Mouse (Mus musculus) embryonic facial prominence, embryonic 15.5 days (tissue): ENCODE measurements around the gene Ifrd2. TPM values are rescaled to one million over a fixed set of nuclear protein-coding genes. Genes with fewer than 3 reads are reported as not detected.

Experiments
- ATAC-seq: fragments of 200-750 bp; cut with Nextera tagmentation; 2 replicates; pipeline ENCODE4 v1.8.0; 2017; ENCODE audit warnings: low read depth, moderate TSS enrichment; ENCODE audit not compliant: insufficient number of reproducible peaks, low FRiP score, low TSS enrichment
- H3K27ac ChIP-seq: fragments of 300-500 bp; sonication (generic); replicated peaks from 2 replicates; pipeline ENCODE4 v1.5.1; 2015; ENCODE audit warnings: mild to moderate bottlenecking, inconsistent platforms
- H3K27me3 ChIP-seq: fragments of 300-500 bp; sonication (generic); 2 replicates; pipeline ENCODE4 v1.6.1; 2015; ENCODE audit warnings: inconsistent platforms
- H3K36me3 ChIP-seq: fragments of 300-500 bp; sonication (generic); 2 replicates; pipeline ENCODE4 v1.6.1; 2015; ENCODE audit warnings: mild to moderate bottlenecking, inconsistent platforms
- H3K4me1 ChIP-seq: fragments of 300-500 bp; sonication (generic); 2 replicates; pipeline ENCODE4 v1.6.1; 2015; ENCODE audit warnings: inconsistent platforms
- H3K4me2 ChIP-seq: fragments of 300-500 bp; sonication (generic); replicated peaks from 2 replicates; pipeline ENCODE4 v1.6.1; 2015; ENCODE audit warnings: mild to moderate bottlenecking, inconsistent platforms
- H3K4me3 ChIP-seq: fragments of 300-500 bp; sonication (generic); replicated peaks from 2 replicates; pipeline ENCODE4 v1.5.1; 2015; ENCODE audit warnings: mild to moderate bottlenecking, inconsistent platforms
- H3K9ac ChIP-seq: fragments of 300-500 bp; sonication (generic); 2 replicates; pipeline ENCODE4 v1.6.1; 2015; ENCODE audit warnings: inconsistent platforms
- H3K9me3 ChIP-seq: fragments of 300-500 bp; sonication (generic); replicated peaks from 2 replicates; pipeline ENCODE4 v1.6.1; 2016; ENCODE audit warnings: inconsistent platforms
- WGBS: fragments of 180-500 bp; shearing (Covaris S2); methylation state at CpG from one replicate; pipeline ENCODE4 v1.1.7; 2015; 5-methylcytosine and 5-hydroxymethylcytosine counted together
- polyA plus RNA-seq: library from polyadenylated mRNA; unstranded; fragments of >200 nt; fragmentation: Nextera tagmentation; extraction: Ambion mirVana; gene quantifications from 2 replicates; pipeline ENCODE4 v1.2.1, GENCODE M21; 2015

Ifrd2 gene
- polyA plus RNA-seq, 1 experiment from 2014 or later: 46.8 TPM

GRCm38 (mm10) chr9:107577871-107578270 is 9.6 kb upstream of the Ifrd2 start:
- Histone ChIP-seq H3K27me3 (no peaks in the 10 kb centered on the region), H3K27ac (no peak overlapping the region), H3K9me3 (no peaks in the 10 kb centered on the region), H3K4me3 (no peak overlapping the region), H3K9ac (no peak overlapping the region), H3K4me1 (peaks cover 65% of the 10 kb centered on the region), H3K4me2 (no peak overlapping the region; the same call in 1 of the 2 replicates), H3K36me3 (peaks cover 22% of the 10 kb centered on the region)
- WGBS: 92% methylated on average over 10 of the region's 10 CpGs
- no peak for ATAC-seq

- ATAC-seq: no peak
- peak within 1 kb of the TSS; percentile 97 for H3K27ac ChIP-seq
- H3K9ac ChIP-seq: no peak within 1 kb of the TSS
- H3K36me3 ChIP-seq: peaks cover 22% of the 10 kb centered on the region
- WGBS: 74% methylated on average over 3 of the region's 3 CpGs
- H3K4me3 ChIP-seq: 0 out of 2 replicates have a peak within 1 kb of the TSS, but pooled peaks have one; percentile 65
- H3K9me3 ChIP-seq: no peaks in the 10 kb centered on the region
- H3K27me3 ChIP-seq: no peaks in the 10 kb centered on the region
- H3K4me1 ChIP-seq: peaks cover 65% of the 10 kb centered on the region
- peak within 1 kb of the TSS; percentile 73 for H3K4me2 ChIP-seq
Measured at GRCm38 (mm10) chr9:107578587-107578986, 8.9 kb upstream of the Ifrd2 start, which contains the start of gene Naa80. Gene Naa80, plus strand, starts transcription at chr9:107578887.

- 0 out of 2 replicates have a peak overlapping the region, but pooled peaks have one; percentile 65 for H3K4me3 ChIP-seq
- no peaks in the 10 kb centered on the region for H3K27me3 ChIP-seq
- H3K27ac ChIP-seq: peak overlapping the region; percentile 97
- peaks cover 65% of the 10 kb centered on the region for H3K4me1 ChIP-seq
- no peak for ATAC-seq
- H3K9ac ChIP-seq: no peak overlapping the region
- peaks cover 24% of the 10 kb centered on the region for H3K36me3 ChIP-seq
- H3K4me2 ChIP-seq: peak overlapping the region; percentile 73; the same call in 1 of the 2 replicates
- H3K9me3 ChIP-seq: no peaks in the 10 kb centered on the region
- 91% methylated on average over 14 of the region's 14 CpGs for WGBS
Measured at GRCm38 (mm10) chr9:107579023-107579900, 8.2 kb upstream of the Ifrd2 start.

GRCm38 (mm10) chr9:107580501-107581317 is 6.7 kb upstream of the Ifrd2 start, which contains the start of gene Hyal3:
Gene Hyal3, plus strand, starts transcription at chr9:107580818.
- H3K27me3 ChIP-seq: no peaks in the 10 kb centered on the region
- H3K9ac ChIP-seq: peak within 1 kb of the TSS; percentile 68
- H3K4me1 ChIP-seq: peaks cover 63% of the 10 kb centered on the region
- under 1% methylated on average over 32 of the region's 32 CpGs for WGBS
- no peaks in the 10 kb centered on the region for H3K9me3 ChIP-seq
- H3K4me3 ChIP-seq: peak within 1 kb of the TSS; percentile 65
- H3K27ac ChIP-seq: peak within 1 kb of the TSS; percentile 97
- peak within 1 kb of the TSS; percentile 73 for H3K4me2 ChIP-seq
- H3K36me3 ChIP-seq: peaks cover 16% of the 10 kb centered on the region
- ATAC-seq: peak; percentile 83

GRCm38 (mm10) chr9:107581584-107581983 is 5.9 kb upstream of the Ifrd2 start:
- H3K27ac ChIP-seq: peak overlapping the region; percentile 97
- H3K9me3 ChIP-seq: no peaks in the 10 kb centered on the region
- ATAC-seq: no peak
- peak overlapping the region; percentile 68 for H3K9ac ChIP-seq
- H3K36me3 ChIP-seq: peaks cover 16% of the 10 kb centered on the region
- peaks cover 54% of the 10 kb centered on the region for H3K4me1 ChIP-seq
- H3K4me2 ChIP-seq: peak overlapping the region; percentile 73
- no peaks in the 10 kb centered on the region for H3K27me3 ChIP-seq
- H3K4me3 ChIP-seq: peak overlapping the region; percentile 65
- WGBS: 66% methylated on average over 4 of the region's 4 CpGs

- no peak overlapping the region for H3K4me3 ChIP-seq
- H3K9me3 ChIP-seq: no peaks in the 10 kb centered on the region
- peaks cover 16% of the 10 kb centered on the region for H3K36me3 ChIP-seq
- WGBS: 85% methylated on average over 7 of the region's 7 CpGs
- no peak for ATAC-seq
- H3K4me2 ChIP-seq: no peak overlapping the region
- no peak overlapping the region for H3K27ac ChIP-seq
- peaks cover 44% of the 10 kb centered on the region for H3K4me1 ChIP-seq
- H3K9ac ChIP-seq: no peak overlapping the region
- H3K27me3 ChIP-seq: no peaks in the 10 kb centered on the region
Measured at GRCm38 (mm10) chr9:107582509-107583062, 4.9 kb upstream of the Ifrd2 start.

GRCm38 (mm10) chr9:107583174-107583573 is 4.3 kb upstream of the Ifrd2 start:
- 90% methylated on average over 14 of the region's 14 CpGs for WGBS
- H3K4me2 ChIP-seq: no peak overlapping the region
- peaks cover 16% of the 10 kb centered on the region for H3K36me3 ChIP-seq
- ATAC-seq: no peak
- no peak overlapping the region for H3K27ac ChIP-seq
- no peaks in the 10 kb centered on the region for H3K9me3 ChIP-seq
- no peak overlapping the region for H3K9ac ChIP-seq
- H3K27me3 ChIP-seq: no peaks in the 10 kb centered on the region
- H3K4me3 ChIP-seq: no peak overlapping the region
- H3K4me1 ChIP-seq: peaks cover 41% of the 10 kb centered on the region

GRCm38 (mm10) chr9:107586504-107586903 is 938 bp upstream of the Ifrd2 start:
- ATAC-seq: no peak
- 89% methylated on average over 5 of the region's 5 CpGs for WGBS
- H3K27ac ChIP-seq: no peak overlapping the region
- H3K27me3 ChIP-seq: no peaks in the 10 kb centered on the region
- no peak overlapping the region for H3K4me3 ChIP-seq
- H3K9ac ChIP-seq: no peak overlapping the region
- no peak overlapping the region for H3K4me2 ChIP-seq
- peaks cover 28% of the 10 kb centered on the region for H3K4me1 ChIP-seq
- H3K9me3 ChIP-seq: no peaks in the 10 kb centered on the region
- H3K36me3 ChIP-seq: peaks cover 37% of the 10 kb centered on the region

GRCm38 (mm10) chr9:107587833-107588639 is 594 bp downstream of the Ifrd2 start:
- peak overlapping the region; percentile 74 for H3K4me3 ChIP-seq
- H3K4me1 ChIP-seq: peaks cover 16% of the 10 kb centered on the region
- no peaks in the 10 kb centered on the region for H3K9me3 ChIP-seq
- H3K27ac ChIP-seq: peak overlapping the region; percentile 48; the same call in 1 of the 2 replicates
- peaks cover 47% of the 10 kb centered on the region for H3K36me3 ChIP-seq
- no peaks in the 10 kb centered on the region for H3K27me3 ChIP-seq
- H3K9ac ChIP-seq: peak overlapping the region; percentile 44
- H3K4me2 ChIP-seq: peak overlapping the region; percentile 85
- no peak for ATAC-seq
- WGBS: 3% methylated on average over 33 of the region's 33 CpGs

GRCm38 (mm10) chr9:107590058-107590772 is 2.8 kb downstream of the Ifrd2 start:
- no peak overlapping the region for H3K9ac ChIP-seq
- 87% methylated on average over 25 of the region's 25 CpGs for WGBS
- peaks cover 55% of the 10 kb centered on the region for H3K36me3 ChIP-seq
- H3K9me3 ChIP-seq: no peaks in the 10 kb centered on the region
- no peak overlapping the region for H3K4me3 ChIP-seq
- H3K27ac ChIP-seq: no peak overlapping the region
- no peak overlapping the region for H3K4me2 ChIP-seq
- H3K27me3 ChIP-seq: no peaks in the 10 kb centered on the region
- H3K4me1 ChIP-seq: peaks cover 16% of the 10 kb centered on the region
- ATAC-seq: no peak
